Mouse (Mus musculus) spleen, postnatal 4 days (tissue): ENCODE data around the gene Gap43.
"Not testable (repeated sequence)": the region's sequence is repeated elsewhere in the genome, so short reads cannot be mapped to it uniquely, and the experiment has no call there.

Source experiments
- DNase-seq, 2 experiments: peaks; one replicate each; pipeline ENCODE4 v3.0.0; 2022; ENCODE audit warnings: low spot score in 2 of 2

The Gap43 gene

GRCm38 (mm10) chr16:42340021-42340768, at the start of gene Gap43:
Gene Gap43 (minus strand): TSS chr16:42340651.
- no peak for DNase-seq

GRCm38 (mm10) chr16:42381328-42381838, 40.9 kb upstream of the Gap43 start:
- DNase-seq: no peak

- DNase-seq: no peak
Measured at GRCm38 (mm10) chr16:42380641-42381040, 40.2 kb upstream of the Gap43 start.

- DNase-seq: no peak
Measured at GRCm38 (mm10) chr16:42370148-42370547, 29.7 kb upstream of the Gap43 start.

- DNase-seq: no peak
Measured at GRCm38 (mm10) chr16:42369346-42369745, 28.9 kb upstream of the Gap43 start.

- no peak for DNase-seq
Measured at GRCm38 (mm10) chr16:42360061-42360460, 19.6 kb upstream of the Gap43 start.

- no peak for DNase-seq
Measured at GRCm38 (mm10) chr16:42358058-42358457, 17.6 kb upstream of the Gap43 start.

GRCm38 (mm10) chr16:42350076-42350475, 9.6 kb upstream of the Gap43 start:
- DNase-seq: no peak

GRCm38 (mm10) chr16:42340865-42341264, 414 bp upstream of the Gap43 start:
- not testable (repeated sequence) for DNase-seq

GRCm38 (mm10) chr16:42339512-42339911, 939 bp downstream of the Gap43 start:
- DNase-seq: no peak

- no peak for DNase-seq
Measured at GRCm38 (mm10) chr16:42338987-42339386, 1.5 kb downstream of the Gap43 start.

GRCm38 (mm10) chr16:42338342-42338741, 2.1 kb downstream of the Gap43 start:
- no peak for DNase-seq

- no peak for DNase-seq
Measured at GRCm38 (mm10) chr16:42337663-42338062, 2.8 kb downstream of the Gap43 start.

GRCm38 (mm10) chr16:42336610-42337009, 3.8 kb downstream of the Gap43 start:
- no peak for DNase-seq

- no peak for DNase-seq
Measured at GRCm38 (mm10) chr16:42332321-42332720, 8.1 kb downstream of the Gap43 start.

GRCm38 (mm10) chr16:42326191-42326590, 14.3 kb downstream of the Gap43 start:
- DNase-seq: no peak

GRCm38 (mm10) chr16:42325536-42325935, 14.9 kb downstream of the Gap43 start:
- no peak for DNase-seq

- no peak for DNase-seq
Measured at GRCm38 (mm10) chr16:42319831-42320230, 20.6 kb downstream of the Gap43 start.

GRCm38 (mm10) chr16:42319365-42319764, 21.1 kb downstream of the Gap43 start:
- DNase-seq: no peak

- DNase-seq: no peak
Measured at GRCm38 (mm10) chr16:42312125-42312524, 28.3 kb downstream of the Gap43 start.

GRCm38 (mm10) chr16:42308761-42309160, 31.7 kb downstream of the Gap43 start:
- no peak for DNase-seq

- no peak for DNase-seq
Measured at GRCm38 (mm10) chr16:42305934-42306701, 34.3 kb downstream of the Gap43 start.

- DNase-seq: no peak
Measured at GRCm38 (mm10) chr16:42303461-42303860, 37.0 kb downstream of the Gap43 start.
